Mouse (Mus musculus): ENCODE data around the gene Gm20828.
"Not testable (repeated sequence)": the region's sequence is repeated elsewhere in the genome, so short reads cannot be mapped to it uniquely, and the experiment has no call there.

Gene Gm20828

DNA sequence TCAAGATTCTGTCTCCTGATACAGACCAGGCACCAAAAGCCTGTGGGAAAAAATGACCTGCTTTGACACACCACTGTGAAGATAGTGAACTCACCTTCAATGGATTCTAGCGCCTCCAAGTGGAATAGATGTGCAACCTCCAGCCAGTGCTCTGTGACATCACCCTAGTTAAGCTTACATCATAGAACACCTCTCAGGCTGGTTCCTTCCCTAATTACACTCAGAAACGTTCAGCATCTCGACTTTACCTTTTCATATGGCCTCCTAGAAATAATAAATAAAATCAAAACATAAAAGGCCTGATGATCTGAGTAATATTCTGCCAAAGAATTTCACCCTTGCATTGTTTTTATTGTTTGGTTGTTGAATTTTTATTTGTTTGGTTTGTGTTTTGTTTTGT is at the start of gene Gm20828:
Gene Gm20828, minus strand, starts transcription at position 101 of the 400 bp plus-strand sequence.
- not testable (repeated sequence) for DNase-seq
